Comparison of ENCODE assay signal across 18 mouse cellular contexts in the genomic region with DNA sequence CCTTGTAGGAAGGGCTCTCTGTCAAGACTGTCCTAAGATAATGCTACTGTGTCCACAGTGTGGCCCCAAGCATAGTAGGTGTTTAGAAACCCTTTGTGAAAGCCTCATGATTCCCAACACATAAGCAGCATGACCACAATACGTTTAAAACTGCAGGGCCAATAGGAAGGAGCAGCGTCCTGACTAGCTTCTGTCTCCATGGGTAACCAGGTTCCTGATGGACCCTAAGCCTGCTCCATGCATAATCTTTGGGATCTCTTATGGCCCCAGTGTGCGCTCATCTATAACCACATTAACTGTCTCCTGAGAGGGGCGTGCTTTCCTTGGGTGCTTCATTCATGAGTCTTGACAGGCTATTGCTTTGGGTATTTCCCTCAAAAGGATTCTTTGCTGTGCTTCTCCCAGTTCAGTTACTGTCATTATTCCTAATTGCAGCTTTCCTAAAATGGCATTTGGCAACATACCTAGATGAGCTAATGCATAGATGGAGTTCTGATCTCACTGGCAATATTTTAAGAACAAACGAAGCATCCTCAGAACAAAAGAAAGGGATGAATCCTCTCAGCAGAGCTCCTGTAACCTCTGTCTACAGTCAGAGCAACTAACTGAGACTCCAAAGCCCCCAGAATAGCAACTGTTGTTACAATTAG. TPM values are rescaled to one million over a fixed set of nuclear protein-coding genes. Genes with fewer than 3 reads are reported as not detected.
DNase-seq lines count a peak whose midpoint lies in the region; TF ChIP-seq lines count a peak whose summit lies in the region.
"Had no signal": no experiment of that assay in that cellular context is flagged by ENCODE, and none has a peak within 500 bp of the region (broad histone marks: within the 10 kb centered on the region; RNA-seq: fewer than 3 reads in every experiment).

No protein-coding gene starts in this region.

- H3K4me1 ChIP-seq in heart, embryonic 10.5 days: no peaks in the 10 kb centered on the region
- peaks cover 14% of the 10 kb centered on the region; the same call in 1 of the 2 replicates for H3K4me1 ChIP-seq in olfactory bulb, adult 2 months (ENCODE audit: control insufficient read depth, insufficient read depth, low read length)
- H3K4me1 ChIP-seq: embryonic facial prominence, embryonic 12.5 days; forebrain, embryonic 13.5 days; forebrain, embryonic 15.5 days had no signal

- no peak overlapping the region for H3K27ac ChIP-seq in heart, embryonic 10.5 days
- peak overlapping the region; percentile 67 for H3K27ac ChIP-seq in olfactory bulb, adult 2 months (ENCODE audit: insufficient read depth, low read depth, low read length)
- H3K27ac ChIP-seq: embryonic facial prominence, embryonic 10.5 days; embryonic facial prominence, embryonic 12.5 days; forebrain, embryonic 13.5 days; forebrain, embryonic 15.5 days had no signal

- no peaks in the 10 kb centered on the region for H3K27me3 ChIP-seq in heart, embryonic 10.5 days (ENCODE audit: insufficient read depth, poor library complexity, severe bottlenecking)
- H3K27me3 ChIP-seq: embryonic facial prominence, embryonic 12.5 days; forebrain, embryonic 13.5 days; forebrain, embryonic 15.5 days had no signal

- 80% methylated on average over 5 of the region's 5 CpGs for WGBS in heart, embryonic 10.5 days
- WGBS in olfactory bulb, adult 2 months: 41% methylated on average over 5 of the region's 5 CpGs

- TF ChIP-seq POLR2A in olfactory bulb, adult 2 months (IDR thresholded peaks at IDR 0.05; ENCODE audit: insufficient read depth, low read depth, low read length): no peak

- TF ChIP-seq CTCF in olfactory bulb, adult 2 months (IDR thresholded peaks at IDR 0.05; ENCODE audit: insufficient read depth, low read depth, low read length): no peak

- H3K4me3 ChIP-seq in heart, embryonic 10.5 days: no peak overlapping the region
- no peak overlapping the region for H3K4me3 ChIP-seq in olfactory bulb, adult 2 months (ENCODE audit: insufficient read depth, low read depth, low read length)
- H3K4me3 ChIP-seq: embryonic facial prominence, embryonic 10.5 days; embryonic facial prominence, embryonic 12.5 days; forebrain, embryonic 13.5 days; forebrain, embryonic 15.5 days had no signal

- DNase-seq in cerebellum, adult 9-10 months: peak; percentile 70
- DNase-seq in cerebellum, postnatal 25 days: no peak
- DNase-seq in heart, embryonic 10.5 days (ENCODE audit: low spot score): peak; percentile 66
- DNase-seq in heart, postnatal 10 days: no peak
- DNase-seq in left cerebral cortex, postnatal 4 days: no peak
- DNase-seq: adrenal gland, adult 2 months; adrenal gland, postnatal 10 days; adrenal gland, postnatal 25 days; cerebellum, adult 11-12 months; cerebellum, adult 8-10 months; cerebellum, postnatal 14 days; forebrain, postnatal 0 days had no signal

- no peaks in the 10 kb centered on the region for H3K9me3 ChIP-seq in heart, embryonic 10.5 days
- H3K9me3 ChIP-seq: embryonic facial prominence, embryonic 10.5 days; embryonic facial prominence, embryonic 12.5 days; forebrain, embryonic 13.5 days; forebrain, embryonic 15.5 days had no signal

- H3K36me3 ChIP-seq in heart, embryonic 10.5 days: no peaks in the 10 kb centered on the region
- H3K36me3 ChIP-seq: embryonic facial prominence, embryonic 10.5 days; embryonic facial prominence, embryonic 12.5 days; forebrain, embryonic 15.5 days had no signal

- intact Hi-C loops in heart, postnatal 10 days (cut with DNase I): no loop called here
- intact Hi-C loops in left cerebral cortex, postnatal 4 days (cut with DNase I): no loop called here

RNA-seq across cellular contexts. Expression of gene Vipr2, which starts 9.6 kb away (rescaled TPM):
- 0.55 and 1.8 TPM in 2 replicates for polyA plus RNA-seq in heart, embryonic 10.5 days (2016; fragmentation: Nextera tagmentation; extraction: Ambion mirVana)
- total RNA-seq in heart, postnatal 10 days (2021): 1 to 10 TPM; 2.1 to 3.0 TPM
- not detected in 2 replicates for polyA plus RNA-seq in olfactory bulb, adult 2 months (2012; ENCODE audit: insufficient read depth, insufficient read length, low replicate concordance, missing spikeins)
- total RNA-seq in left cerebral cortex, postnatal 4 days (2021): 1 to 10 TPM; 2.3 to 2.8 TPM
- total RNA-seq: MEL had no signal

RNA-seq across cellular contexts. Expression of gene Zfp386, which starts 39.6 kb away (rescaled TPM):
- 32.0 and 37.4 TPM in 2 replicates for polyA plus RNA-seq in heart, embryonic 10.5 days (2016; fragmentation: Nextera tagmentation; extraction: Ambion mirVana)
- total RNA-seq in heart, postnatal 10 days (2021): 10 to 100 TPM; 33.1 to 33.3 TPM
- not detected in 2 replicates for polyA plus RNA-seq in olfactory bulb, adult 2 months (2012; ENCODE audit: insufficient read depth, insufficient read length, low replicate concordance, missing spikeins)
- total RNA-seq in left cerebral cortex, postnatal 4 days (2021): 10 to 100 TPM; 44.9 to 47.7 TPM

Comparison
In these comparisons a context has a peak if more than half of its experiments do, and no peak if none do; other contexts are left out.
1. DNase-seq: peak in cerebellum, adult 9-10 months (single experiment) and heart, embryonic 10.5 days (single experiment); none in cerebellum, postnatal 25 days (0 of 2), heart, postnatal 10 days (0 of 2) and left cerebral cortex, postnatal 4 days (single experiment).